Comparison of ENCODE assay signal across 11 mouse cellular contexts in the genomic region with DNA sequence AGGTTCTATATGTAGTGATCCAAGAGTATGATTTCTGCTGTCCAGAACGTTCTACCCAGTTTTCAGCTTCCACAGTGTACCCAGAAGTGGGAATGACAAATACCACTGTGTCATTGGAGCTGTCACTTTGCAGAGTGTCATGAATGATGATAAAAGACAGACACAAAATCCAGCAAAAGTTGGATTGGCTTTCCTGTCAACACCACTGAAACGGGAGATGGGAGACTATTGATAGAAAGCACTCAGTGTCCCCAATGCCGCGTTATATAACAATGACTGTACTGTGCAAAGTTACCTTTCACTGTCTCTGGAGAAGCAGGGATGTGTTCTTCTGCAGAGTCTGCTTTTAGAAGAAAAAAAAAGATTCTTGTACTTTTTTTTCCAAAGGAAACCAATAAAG.
"Had no signal": no experiment of that assay in that cellular context is flagged by ENCODE, and none has a peak within 500 bp of the region (broad histone marks: within the 10 kb centered on the region; RNA-seq: fewer than 3 reads in every experiment).

No protein-coding gene starts in this region.

- H3K27ac ChIP-seq: left cerebral cortex, adult 2 months; limb, embryonic 10.5 days; liver, embryonic 15.5 days; midbrain, embryonic 13.5 days had no signal

- ATAC-seq: lung, postnatal 0 days; midbrain, embryonic 13.5 days had no signal

- H3K4me1 ChIP-seq: limb, embryonic 10.5 days; liver, embryonic 15.5 days; midbrain, embryonic 13.5 days had no signal

- H3K36me3 ChIP-seq: limb, embryonic 10.5 days; liver, embryonic 15.5 days; midbrain, embryonic 13.5 days had no signal

- H3K9me3 ChIP-seq: limb, embryonic 10.5 days; liver, embryonic 15.5 days; midbrain, embryonic 13.5 days had no signal

- H3K27me3 ChIP-seq: liver, embryonic 15.5 days; midbrain, embryonic 13.5 days had no signal

- H3K9ac ChIP-seq: liver, embryonic 15.5 days; midbrain, embryonic 13.5 days had no signal

- H3K4me2 ChIP-seq: liver, embryonic 11.5 days; liver, embryonic 15.5 days; midbrain, embryonic 13.5 days had no signal

- DNase-seq: kidney, postnatal 25 days; lung, adult 2 months; lung, postnatal 36 days; right cerebral cortex, postnatal 14 days; thymus, postnatal 36 days had no signal

- H3K4me3 ChIP-seq: left cerebral cortex, adult 2 months; limb, embryonic 10.5 days; liver, embryonic 15.5 days; midbrain, embryonic 13.5 days had no signal
